Mouse (Mus musculus) T-helper 1 cell (primary cell): Measurements from ENCODE around the gene Olfr455.

Experiments
- in situ Hi-C: fragments of 300-600 bp; cut with MboI, MseI; formaldehyde crosslinking; loops from one replicate; pipeline ENCODE4 v1.15.1; 2025; ENCODE audit warnings: high pct_unique_total_duplicates

Olfr455 gene

GRCm38 (mm10) chr6:42489731-42490130 lies 57.7 kb downstream of the Olfr455 start:
- in situ Hi-C loops, result loop anchor here (5.0 kb wide), 1 partner anchor 98 kb away; no protein-coding TSS in a partner anchor

GRCm38 (mm10) chr6:42487114-42487513 lies 60.3 kb downstream of the Olfr455 start, which contains the start of gene Olfr456:
Gene Olfr456 (minus strand): TSS chr6:42487214.
- in situ Hi-C loops, result no loop called here
